Mouse (Mus musculus): ENCODE data around the gene Hist1h2bm. TPM values are rescaled to one million over a fixed set of nuclear protein-coding genes. Genes with fewer than 3 reads are reported as not detected.
"Not testable (repeated sequence)": the region's sequence is repeated elsewhere in the genome, so short reads cannot be mapped to it uniquely, and the experiment has no call there.

Hist1h2bm gene
- 10 to 100 TPM; 54.7 to 69.5 TPM for total RNA-seq (2021)

DNA sequence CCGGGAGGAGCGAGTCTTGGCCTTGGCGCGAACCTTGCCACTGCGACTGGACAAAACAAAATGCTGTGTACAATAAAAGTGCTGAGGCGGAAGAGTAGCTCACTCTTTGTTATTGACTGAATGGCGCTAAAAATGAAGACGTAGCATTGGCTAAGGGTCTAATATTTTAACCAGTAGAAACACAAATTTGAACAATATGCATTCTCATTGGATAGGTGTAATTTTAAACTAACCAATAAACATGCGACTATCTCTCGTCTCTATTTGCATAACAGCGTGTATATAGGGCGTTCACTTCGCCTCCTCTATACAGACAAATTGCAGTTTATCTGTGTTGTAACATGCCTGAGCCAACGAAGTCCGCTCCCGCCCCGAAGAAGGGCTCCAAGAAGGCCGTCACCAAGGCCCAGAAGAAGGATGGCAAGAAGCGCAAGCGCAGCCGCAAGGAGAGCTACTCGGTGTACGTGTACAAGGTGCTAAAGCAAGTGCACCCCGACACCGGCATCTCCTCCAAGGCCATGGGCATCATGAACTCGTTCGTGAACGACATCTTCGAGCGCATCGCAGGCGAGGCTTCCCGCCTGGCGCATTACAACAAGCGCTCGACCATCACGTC, at the start of gene Hist1h2bm:
Hist1h2bm (plus strand) TSS at position 288 of the 616 bp plus-strand sequence.
- intact Hi-C loops (cut with DNase I): loop anchor here (5.0 kb wide), 1 partner anchor 55 kb away; no protein-coding TSS in a partner anchor
- peak; percentile 71 to 74 for DNase-seq

DNA sequence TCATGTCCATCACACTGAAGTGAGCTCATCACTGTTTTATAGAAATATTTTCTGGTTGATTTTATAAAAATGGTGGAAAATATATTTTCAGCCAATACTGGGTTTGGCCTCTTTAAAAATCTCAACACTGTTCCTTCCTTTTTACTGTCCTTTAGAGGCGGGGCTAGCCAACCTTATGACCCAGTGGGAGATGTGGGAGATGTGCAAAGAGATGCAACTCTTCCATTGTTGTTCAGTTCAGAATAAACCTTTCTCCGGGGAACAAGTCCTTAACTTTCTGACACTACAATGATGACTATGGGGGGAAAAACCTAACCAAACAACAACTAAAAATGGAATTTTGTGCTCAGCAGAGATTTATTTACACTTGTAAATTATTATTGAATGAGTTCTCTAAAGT, 44.5 kb upstream of the Hist1h2bm start, which contains the start of gene Olfr1360:
Olfr1360 (minus strand) TSS at position 101 of the 400 bp plus-strand sequence.
- no peak for DNase-seq
- intact Hi-C loops (cut with DNase I): no loop called here

DNA sequence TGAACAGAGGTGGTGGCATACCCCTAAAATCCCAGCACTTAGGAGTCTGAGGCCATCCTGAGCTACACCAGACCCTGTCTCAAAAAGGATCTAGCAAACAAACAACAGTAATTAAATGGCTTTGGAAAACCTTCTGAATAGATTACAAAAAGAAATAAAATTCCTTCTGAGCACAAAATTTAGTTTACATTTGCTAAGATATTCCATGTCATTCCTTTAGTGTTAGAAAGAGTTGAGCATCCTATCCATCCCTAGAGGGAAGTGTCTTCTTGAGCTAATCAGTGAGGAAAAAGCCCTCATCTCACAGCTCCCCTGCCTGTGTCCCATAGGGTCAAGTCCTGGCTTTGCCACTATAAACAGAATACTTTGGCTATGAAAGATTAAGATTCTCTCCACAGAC, 24.0 kb upstream of the Hist1h2bm start, which contains the start of gene Olfr1359:
Olfr1359 (plus strand) TSS at position 301 of the 400 bp plus-strand sequence.
- intact Hi-C loops (cut with DNase I): no loop called here
- DNase-seq: no peak

DNA sequence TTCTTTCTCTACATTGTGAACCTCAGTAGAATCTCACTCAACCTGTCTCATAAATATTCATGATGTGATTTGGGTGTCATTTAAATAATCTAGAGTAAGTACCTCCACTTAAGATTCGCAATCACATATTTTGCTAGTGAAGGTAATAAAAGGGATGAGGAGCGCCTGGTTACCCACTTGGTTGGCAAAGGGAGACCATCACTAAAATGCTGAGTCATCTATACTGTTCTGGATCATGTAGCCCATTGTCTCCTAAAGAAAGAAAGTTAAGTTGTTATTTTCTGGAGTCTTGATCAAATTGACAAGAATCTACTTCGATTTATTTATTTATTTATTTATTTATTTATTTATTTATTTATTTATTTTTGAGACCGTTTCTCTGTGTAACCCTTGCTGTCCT, 15.2 kb upstream of the Hist1h2bm start:
- intact Hi-C loops (cut with DNase I): no loop called here
- DNase-seq: no peak

DNA sequence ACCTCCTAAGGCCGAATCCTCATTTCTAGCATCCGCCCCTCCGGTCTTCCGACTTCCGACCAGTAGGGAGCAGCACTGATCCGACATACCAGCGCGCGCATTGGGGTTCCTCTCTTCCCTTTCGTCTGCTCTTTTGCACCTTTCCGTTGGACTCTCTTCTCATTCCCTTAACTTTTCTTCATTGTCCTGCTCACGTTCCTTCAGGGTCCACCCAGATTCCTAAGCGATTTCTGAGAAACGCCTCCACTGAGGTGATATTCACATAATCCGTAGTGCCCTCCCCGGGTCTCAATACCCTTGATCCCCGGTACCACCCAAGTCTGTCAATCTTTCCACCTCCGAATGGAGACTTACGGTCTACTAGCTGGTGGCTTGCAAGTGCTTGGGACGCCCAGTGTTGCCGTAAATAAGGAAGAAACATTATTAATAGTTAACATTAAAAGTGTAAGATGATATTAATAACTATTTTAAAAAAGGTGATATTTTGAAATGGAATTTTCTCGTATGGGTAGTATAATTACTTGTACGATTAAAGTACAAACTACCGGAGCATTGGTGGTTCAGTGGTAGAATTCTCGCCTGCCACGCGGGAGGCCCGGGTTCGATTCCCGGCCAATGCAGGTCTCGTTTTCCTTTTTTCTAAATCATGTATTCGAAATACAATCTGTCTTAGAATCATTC, 11.7 kb upstream of the Hist1h2bm start:
- DNase-seq: peak; percentile 93 to 94
- intact Hi-C loops (cut with DNase I): loop anchor here (2.0 to 10.0 kb wide), 7 partner anchors 75 to 1807 kb away; partner anchors contain the start of genes Zfp184 and Zkscan3

DNA sequence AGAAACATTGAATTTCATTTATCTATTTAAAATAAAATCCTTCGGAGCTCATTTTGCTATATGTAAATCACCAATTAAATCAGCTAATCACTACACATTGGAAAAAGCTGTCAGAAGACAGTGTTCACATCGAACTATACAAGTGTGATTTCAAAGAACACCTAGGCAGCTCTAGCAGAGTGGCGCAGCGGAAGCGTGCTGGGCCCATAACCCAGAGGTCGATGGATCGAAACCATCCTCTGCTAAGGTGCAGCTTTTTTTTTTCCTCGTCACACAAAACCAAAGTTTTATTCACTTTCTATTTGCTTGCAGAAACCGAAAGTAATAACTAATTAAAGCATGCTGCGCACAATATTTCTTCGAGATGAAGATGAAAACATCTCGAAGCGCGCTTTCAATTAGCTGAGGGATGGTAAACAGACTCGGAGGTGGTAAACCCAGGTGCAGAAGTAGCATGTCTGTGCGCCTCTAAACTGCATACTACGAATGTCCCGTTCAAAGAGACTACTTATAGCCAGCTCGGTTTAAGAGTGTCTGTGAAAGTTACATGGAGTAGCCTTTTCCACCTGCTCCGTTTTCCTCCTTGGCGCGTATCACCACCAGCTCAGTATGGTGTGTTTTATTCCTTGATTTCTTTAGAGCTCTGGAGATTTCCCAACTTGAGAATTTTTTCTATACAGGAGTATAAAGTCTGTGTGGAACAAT, 10.9 kb upstream of the Hist1h2bm start:
- DNase-seq: peak; percentile 82 to 87
- intact Hi-C loops (cut with DNase I): loop anchor here (2.0 to 10.0 kb wide), 7 partner anchors 74 to 1806 kb away; partner anchors contain the start of genes Zfp184 and Zkscan3

DNA sequence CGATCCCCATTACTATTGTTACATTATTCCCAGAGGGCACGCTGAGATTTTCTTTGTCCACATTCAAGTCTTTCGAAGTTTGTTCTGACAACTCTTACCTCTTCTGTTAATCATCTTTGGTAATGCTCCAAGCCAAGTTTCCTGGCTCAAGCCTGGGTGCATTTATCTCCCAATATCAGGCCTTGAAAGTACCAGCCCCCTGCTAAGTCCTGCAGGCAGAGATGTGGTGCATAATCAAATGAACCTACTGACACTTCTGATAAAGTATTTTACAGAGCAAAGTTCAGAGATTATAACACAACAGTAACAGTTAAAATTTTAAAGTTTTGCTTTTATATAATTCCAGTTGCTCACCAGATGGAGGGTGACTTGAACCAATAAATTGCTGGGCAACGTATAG, 10.1 kb upstream of the Hist1h2bm start:
- no peak for DNase-seq
- intact Hi-C loops (cut with DNase I): loop anchor here (2.0 to 10.0 kb wide), 7 partner anchors 73 to 1806 kb away; partner anchors contain the start of genes Zfp184 and Zkscan3

DNA sequence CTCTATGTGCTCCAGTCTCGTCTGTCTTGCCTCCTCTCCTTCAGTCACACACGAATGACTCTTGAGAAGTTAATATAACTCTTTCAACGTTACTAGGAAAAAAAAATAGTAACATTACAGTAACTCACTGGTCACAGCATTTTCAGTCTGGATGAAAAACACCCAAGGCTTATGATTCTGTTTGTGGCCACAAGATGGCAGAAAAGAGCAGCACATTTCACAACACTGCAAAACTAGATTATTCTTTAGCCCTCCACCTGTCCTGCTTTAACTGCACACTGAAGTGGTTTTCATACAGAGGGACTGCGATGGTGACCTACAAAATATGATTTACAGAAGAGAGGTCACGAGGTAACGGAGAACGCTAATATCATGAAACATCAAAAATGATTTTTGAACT, 7.1 kb upstream of the Hist1h2bm start:
- intact Hi-C loops (cut with DNase I): loop anchor here (1.0 to 10.0 kb wide), 8 partner anchors 20 to 1803 kb away; partner anchors contain the start of genes Hist1h4i, Zfp184 and Zkscan3
- peak; percentile 77 to 83 for DNase-seq

DNA sequence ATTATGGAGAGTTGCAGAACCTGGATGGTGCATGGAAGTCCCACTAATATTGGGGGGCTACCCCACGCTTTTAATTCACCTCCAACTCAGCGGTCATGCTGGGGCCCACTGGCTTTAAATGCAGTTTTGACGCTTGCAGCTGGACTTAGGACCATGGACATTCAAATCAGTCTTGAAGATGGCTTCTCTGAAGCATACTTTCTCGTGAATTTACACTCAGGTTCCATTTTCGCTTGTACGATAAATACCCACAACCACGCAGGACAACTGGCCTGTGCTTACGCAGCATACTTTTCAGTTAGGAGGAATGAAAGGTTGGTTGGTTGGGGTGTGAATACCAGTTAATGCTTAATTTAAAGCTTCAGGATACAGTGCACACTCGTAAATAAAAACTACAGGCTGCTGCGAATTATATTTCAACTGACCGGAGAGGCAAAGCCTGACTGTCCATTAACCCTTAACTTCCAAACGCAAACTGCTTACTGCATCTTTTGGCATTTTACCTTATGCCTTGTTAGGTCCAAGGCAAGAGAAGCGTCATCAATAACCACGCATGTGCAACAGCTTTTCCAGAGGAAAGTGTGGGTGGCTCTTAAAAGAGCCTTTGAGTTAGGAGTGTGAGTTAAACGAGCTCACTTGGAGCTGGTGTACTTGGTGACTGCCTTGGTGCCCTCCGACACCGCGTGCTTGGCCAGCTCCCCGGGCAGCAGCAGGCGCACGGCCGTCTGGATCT, 6.5 kb upstream of the Hist1h2bm start:
- intact Hi-C loops (cut with DNase I): loop anchor here (2.0 to 10.0 kb wide), 3 partner anchors 230 to 326 kb away; partner anchors contain the start of genes Hist1h4i, Zfp184 and Zkscan3
- DNase-seq: peak; percentile 11 to 23

DNA sequence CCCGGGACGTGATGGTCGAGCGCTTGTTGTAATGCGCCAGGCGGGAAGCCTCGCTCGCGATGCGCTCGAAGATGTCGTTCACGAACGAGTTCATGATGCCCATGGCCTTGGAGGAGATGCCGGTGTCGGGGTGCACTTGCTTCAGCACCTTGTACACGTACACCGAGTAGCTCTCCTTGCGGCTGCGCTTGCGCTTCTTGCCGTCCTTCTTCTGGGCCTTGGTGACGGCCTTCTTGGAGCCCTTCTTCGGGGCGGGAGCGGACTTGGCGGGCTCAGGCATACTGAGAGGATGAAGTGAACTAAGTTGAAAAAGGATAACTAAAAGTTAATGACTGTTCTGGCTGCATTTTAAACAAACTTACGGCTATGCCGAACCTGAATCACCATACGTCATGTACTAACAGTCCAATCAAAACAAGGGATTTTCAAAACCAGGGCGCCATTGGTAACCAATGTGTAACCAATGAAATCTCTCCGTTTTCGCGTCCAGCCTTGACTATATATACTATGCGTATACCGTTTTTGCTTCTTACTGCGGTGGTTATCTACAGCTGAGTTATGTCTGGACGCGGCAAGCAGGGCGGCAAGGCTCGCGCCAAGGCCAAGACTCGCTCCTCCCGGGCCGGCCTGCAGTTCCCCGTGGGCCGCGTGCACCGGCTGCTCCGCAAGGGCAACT, 5.8 kb upstream of the Hist1h2bm start, which contains the start of the genes Hist1h2bl and Hist1h2ai:
Hist1h2bl (minus strand) TSS at position 280 of the 676 bp plus-strand sequence.
Hist1h2ai (plus strand) TSS at position 559 of the 676 bp plus-strand sequence.
- intact Hi-C loops (cut with DNase I): loop anchor here (2.0 to 10.0 kb wide), 3 partner anchors 229 to 325 kb away; partner anchors contain the start of genes Hist1h4i, Zfp184 and Zkscan3
- DNase-seq: peak; percentile 84 to 88

DNA sequence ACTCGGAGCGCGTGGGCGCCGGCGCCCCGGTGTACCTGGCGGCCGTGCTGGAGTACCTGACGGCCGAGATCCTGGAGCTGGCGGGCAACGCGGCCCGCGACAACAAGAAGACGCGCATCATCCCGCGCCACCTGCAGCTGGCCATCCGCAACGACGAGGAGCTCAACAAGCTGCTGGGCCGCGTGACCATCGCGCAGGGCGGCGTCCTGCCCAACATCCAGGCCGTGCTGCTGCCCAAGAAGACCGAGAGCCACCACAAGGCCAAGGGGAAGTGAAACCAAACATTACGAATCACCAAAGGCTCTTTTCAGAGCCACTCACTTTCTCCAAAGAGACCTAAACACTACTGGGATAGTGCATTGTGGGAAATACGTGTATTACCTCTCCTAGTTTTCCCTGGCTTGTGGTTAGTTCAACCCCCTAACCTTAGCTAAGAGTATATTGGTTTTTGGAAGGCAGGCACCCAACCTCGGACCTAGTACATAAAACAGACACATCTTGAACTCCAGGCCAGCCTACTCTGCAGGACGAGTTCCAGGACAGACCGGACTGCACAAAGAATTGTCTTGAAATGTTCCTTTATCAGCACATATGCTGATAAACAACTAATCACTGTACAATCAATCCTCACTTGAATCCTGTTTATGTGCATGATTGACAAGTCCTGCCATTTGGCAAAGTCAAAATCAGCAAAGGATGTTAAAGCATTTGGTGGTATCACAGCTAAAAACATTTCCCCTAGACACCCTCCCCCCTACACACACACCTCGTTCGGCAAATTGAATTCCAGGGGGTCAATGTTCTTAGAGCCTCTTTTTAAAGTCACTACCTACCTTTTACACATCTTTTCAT, 5.1 kb upstream of the Hist1h2bm start:
- DNase-seq: peak; percentile 32 to 47
- intact Hi-C loops (cut with DNase I): loop anchor here (10.0 kb wide), 2 partner anchors 228 to 312 kb away; partner anchors contain the start of genes Zfp184 and Zkscan3

DNA sequence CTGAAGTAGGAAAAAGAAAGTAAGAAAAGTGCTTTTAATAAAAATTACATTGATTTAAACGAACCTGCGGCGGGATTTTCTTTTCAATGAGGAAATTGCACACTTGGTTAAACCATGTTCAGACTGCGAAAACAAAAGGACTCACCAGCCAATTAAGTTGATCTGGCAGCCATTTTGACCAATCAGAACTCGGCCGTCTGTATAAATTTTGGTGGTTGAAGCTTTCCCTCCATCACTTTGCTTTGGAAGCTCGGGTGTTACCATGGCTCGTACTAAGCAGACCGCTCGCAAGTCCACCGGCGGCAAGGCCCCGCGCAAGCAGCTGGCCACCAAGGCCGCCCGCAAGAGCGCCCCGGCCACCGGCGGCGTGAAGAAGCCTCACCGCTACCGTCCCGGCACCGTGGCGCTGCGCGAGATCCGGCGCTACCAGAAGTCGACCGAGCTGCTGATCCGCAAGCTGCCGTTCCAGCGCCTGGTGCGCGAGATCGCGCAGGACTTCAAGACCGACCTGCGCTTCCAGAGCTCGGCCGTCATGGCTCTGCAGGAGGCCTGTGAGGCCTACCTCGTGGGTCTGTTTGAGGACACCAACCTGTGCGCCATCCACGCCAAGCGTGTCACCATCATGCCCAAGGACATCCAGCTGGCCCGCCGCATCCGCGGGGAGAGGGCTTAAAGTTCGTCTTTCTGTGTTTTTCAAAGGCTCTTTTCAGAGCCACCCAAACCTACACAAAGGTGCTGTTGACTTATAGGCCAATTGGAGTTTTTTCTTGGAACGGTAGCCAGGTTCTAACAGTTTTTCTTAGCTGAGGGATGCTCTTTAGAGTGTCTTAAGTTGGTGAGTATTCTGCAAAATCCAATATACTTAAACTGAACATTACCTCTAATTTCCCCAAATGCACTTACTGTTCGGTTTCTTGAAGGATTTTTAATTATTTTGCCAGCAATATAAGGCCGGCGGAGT, 4.2 kb upstream of the Hist1h2bm start, which contains the start of gene Hist1h3h:
Hist1h3h (plus strand) TSS at position 263 of the 961 bp plus-strand sequence.
- intact Hi-C loops (cut with DNase I): loop anchor here (10.0 kb wide), 2 partner anchors 227 to 313 kb away; partner anchors contain the start of genes Zfp184 and Zkscan3
- DNase-seq: peak; percentile 88

DNA sequence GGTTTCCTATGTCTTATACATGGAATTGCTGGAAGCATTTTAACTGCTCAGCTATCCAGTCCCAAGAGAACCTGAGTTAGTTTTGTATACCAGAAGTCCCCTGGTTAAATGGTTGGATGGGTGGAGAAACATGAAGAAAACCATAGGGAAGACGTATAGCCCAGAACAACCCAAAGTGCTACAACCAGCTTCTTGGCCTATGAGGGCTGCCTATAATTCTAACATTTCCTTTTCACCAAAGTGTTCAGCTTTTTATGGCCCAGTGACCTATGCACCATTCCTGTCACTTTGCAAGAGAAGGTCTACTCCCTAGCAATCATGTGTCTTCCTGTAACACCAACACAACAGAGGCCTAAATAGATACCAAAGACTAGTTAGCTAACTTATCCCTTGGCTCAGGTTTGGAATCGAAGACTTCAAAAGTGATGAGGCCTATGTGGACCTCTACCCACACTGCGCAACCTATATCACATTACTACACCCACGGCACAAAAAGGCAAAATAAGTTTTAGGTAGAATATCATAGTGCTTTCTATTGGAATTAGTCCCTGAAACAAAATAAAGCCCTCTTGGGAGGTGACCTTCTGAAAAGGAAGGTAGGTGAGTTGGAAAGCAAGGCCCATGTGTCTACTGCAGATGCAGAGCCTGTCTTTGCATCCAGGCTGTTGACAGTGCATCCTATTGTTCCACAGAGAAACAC, 3.3 kb upstream of the Hist1h2bm start:
- DNase-seq: no peak
- intact Hi-C loops (cut with DNase I): loop anchor here (10.0 kb wide), 2 partner anchors 226 to 314 kb away; partner anchors contain the start of genes Zfp184 and Zkscan3

DNA sequence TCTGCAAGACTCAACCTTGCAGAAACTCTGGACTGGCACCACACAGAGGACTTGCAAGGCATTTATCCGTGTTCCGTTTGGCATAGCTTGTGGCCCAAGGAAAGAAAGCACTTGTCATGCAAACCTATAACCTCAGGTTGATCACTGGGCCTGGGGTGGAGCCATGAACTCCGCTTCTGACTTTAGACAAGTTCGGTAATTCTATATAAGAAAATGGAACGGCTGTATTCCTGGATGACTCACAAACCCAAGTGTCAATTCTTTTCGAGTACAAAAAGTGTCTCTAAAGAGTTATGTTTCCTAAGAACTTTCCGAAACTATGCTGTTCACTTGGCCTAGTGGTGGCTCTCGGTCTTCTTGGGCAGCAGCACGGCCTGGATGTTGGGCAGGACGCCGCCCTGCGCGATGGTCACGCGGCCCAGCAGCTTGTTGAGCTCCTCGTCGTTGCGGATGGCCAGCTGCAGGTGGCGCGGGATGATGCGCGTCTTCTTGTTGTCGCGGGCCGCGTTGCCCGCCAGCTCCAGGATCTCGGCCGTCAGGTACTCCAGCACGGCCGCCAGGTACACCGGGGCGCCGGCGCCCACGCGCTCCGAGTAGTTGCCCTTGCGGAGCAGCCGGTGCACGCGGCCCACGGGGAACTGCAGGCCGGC, 612 bp upstream of the Hist1h2bm start:
- DNase-seq: not testable (repeated sequence)
- intact Hi-C loops (cut with DNase I): loop anchor here (5.0 kb wide), 1 partner anchor 56 kb away; no protein-coding TSS in a partner anchor

DNA sequence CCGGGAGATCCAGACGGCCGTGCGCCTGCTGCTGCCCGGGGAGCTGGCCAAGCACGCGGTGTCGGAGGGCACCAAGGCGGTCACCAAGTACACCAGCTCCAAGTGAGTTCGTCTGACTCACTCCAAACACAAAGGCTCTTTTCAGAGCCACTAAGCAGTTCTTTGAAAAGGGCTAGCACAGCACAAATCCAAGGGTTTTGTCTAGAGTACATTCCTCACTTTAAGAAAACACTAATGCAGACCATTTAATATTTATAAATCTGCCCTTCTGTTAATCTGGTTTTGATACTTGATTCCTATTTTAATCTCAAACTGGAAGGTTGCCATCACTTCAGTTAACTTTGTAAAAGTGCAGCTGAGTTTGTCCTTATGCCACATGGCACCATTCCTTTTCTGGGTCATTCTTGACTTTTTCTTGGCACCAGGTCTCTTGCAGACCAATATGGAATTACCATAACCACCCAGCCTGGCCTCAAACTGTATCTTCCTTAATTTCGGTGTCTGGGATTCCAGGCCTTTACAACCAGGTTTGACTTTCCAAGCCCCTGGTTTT, 605 bp downstream of the Hist1h2bm start:
- no peak for DNase-seq
- intact Hi-C loops (cut with DNase I): loop anchor here (5.0 kb wide), 1 partner anchor 55 kb away; no protein-coding TSS in a partner anchor

All from heart, postnatal 10 days (tissue).